Mouse (Mus musculus): ENCODE results near the gene Mrpl40.

Mrpl40 gene

GRCm38 (mm10) chr16:18829102-18829501, 47.6 kb downstream of the Mrpl40 start:
- in situ Hi-C loops (cut with MboI, MseI): no loop called here

GRCm38 (mm10) chr16:18828630-18829029, 48.0 kb downstream of the Mrpl40 start:
- in situ Hi-C loops (cut with MboI, MseI): no loop called here

GRCm38 (mm10) chr16:18822925-18823324, 53.7 kb downstream of the Mrpl40 start:
- in situ Hi-C loops (cut with MboI, MseI): no loop called here

- in situ Hi-C loops (cut with MboI, MseI): no loop called here
Observed at GRCm38 (mm10) chr16:18822356-18822755, 54.3 kb downstream of the Mrpl40 start.

Data from T-helper 1 cell (primary cell).